In genomic region chr8:115410191-115410590, GRCm38 (mm10) we compare ENCODE assay signal across 24 mouse cellular contexts.
"Had no signal": no experiment of that assay in that cellular context is flagged by ENCODE, and none has a peak within 500 bp of the region (broad histone marks: within the 10 kb centered on the region; RNA-seq: fewer than 3 reads in every experiment).

No protein-coding gene starts in this region.

- H3K9ac ChIP-seq: kidney, embryonic 15.5 days; limb, embryonic 13.5 days; liver, embryonic 13.5 days; lung, embryonic 14.5 days; midbrain, embryonic 13.5 days; neural tube, embryonic 13.5 days; stomach, embryonic 15.5 days had no signal

- ATAC-seq: lung, postnatal 0 days; midbrain, embryonic 13.5 days; midbrain, embryonic 16.5 days had no signal

- H3K36me3 ChIP-seq: kidney, embryonic 15.5 days; limb, embryonic 10.5 days; limb, embryonic 13.5 days; liver, embryonic 13.5 days; midbrain, embryonic 10.5 days; midbrain, embryonic 13.5 days; neural tube, embryonic 13.5 days; stomach, embryonic 15.5 days had no signal

- H3K27me3 ChIP-seq: kidney, embryonic 15.5 days; limb, embryonic 13.5 days; liver, embryonic 13.5 days; megakaryocyte, embryonic 14.5 days; neural tube, embryonic 13.5 days; stomach, embryonic 15.5 days had no signal

- H3K4me3 ChIP-seq: kidney, embryonic 15.5 days; left cerebral cortex, adult 2 months; limb, embryonic 10.5 days; limb, embryonic 13.5 days; liver, embryonic 13.5 days; megakaryocyte, embryonic 14.5 days; midbrain, embryonic 10.5 days; midbrain, embryonic 13.5 days; myocyte; neural tube, embryonic 13.5 days; stomach, embryonic 15.5 days had no signal

- DNase-seq: kidney, adult 8-10 months; kidney, postnatal 10 days; kidney, postnatal 36 days; layer of hippocampus, postnatal 36 days; liver; liver, embryonic 13.5 days; lung, embryonic 14.5 days; retina, postnatal 1 day; right cerebral cortex, postnatal 25 days; spleen, adult 18-20 months; thymus, postnatal 36 days had no signal

- H3K9me3 ChIP-seq: kidney, embryonic 15.5 days; limb, embryonic 10.5 days; liver, embryonic 13.5 days; midbrain, embryonic 10.5 days; stomach, embryonic 15.5 days had no signal

- H3K27ac ChIP-seq: kidney, embryonic 15.5 days; left cerebral cortex, adult 2 months; limb, embryonic 10.5 days; limb, embryonic 13.5 days; liver, embryonic 13.5 days; macrophage; midbrain, embryonic 10.5 days; midbrain, embryonic 13.5 days; neural tube, embryonic 13.5 days; stomach, embryonic 15.5 days had no signal

- H3K4me2 ChIP-seq: kidney, embryonic 15.5 days; limb, embryonic 13.5 days; liver, embryonic 13.5 days; lung, embryonic 14.5 days; midbrain, embryonic 13.5 days; neural tube, embryonic 13.5 days; stomach, embryonic 15.5 days had no signal

- H3K4me1 ChIP-seq: megakaryocyte, embryonic 14.5 days; stomach, embryonic 15.5 days had no signal
